Mouse (Mus musculus) heart, embryonic 14.5 days (tissue): ENCODE measurements around the gene Olfr112. TPM values are rescaled to one million over a fixed set of nuclear protein-coding genes. Genes with fewer than 3 reads are reported as not detected.
"Not testable (repeated sequence)": the region's sequence is repeated elsewhere in the genome, so short reads cannot be mapped to it uniquely, and the experiment has no call there.

Experiments
- ATAC-seq: fragments of 200-750 bp; cut with Nextera tagmentation; 2 replicates; pipeline ENCODE4 v1.8.0; 2017; ENCODE audit warnings: low read depth, moderate TSS enrichment; ENCODE audit not compliant: insufficient number of reproducible peaks, insufficient read depth, low FRiP score
- H3K27ac ChIP-seq, 2 experiments: fragments of 200-500 bp in 1 of 2; fragments of 300-500 bp in 1 of 2; sonication (generic) in 1 of 2; replicated peaks in 1 of 2; 2 replicates each; pipeline ENCODE4 v1.5.1; 2012 to 2014; ENCODE audit warnings: low read depth in 2 of 2, low read length in 2 of 2, control low read depth in 1 of 2, mild to moderate bottlenecking in 1 of 2, mixed read lengths in 1 of 2; ENCODE audit not compliant: control insufficient read depth in 1 of 2, insufficient read depth in 1 of 2
- H3K27me3 ChIP-seq: fragments of 300-500 bp; sonication (generic); 2 replicates; pipeline ENCODE4 v1.6.1; 2014; ENCODE audit warnings: mild to moderate bottlenecking, low read length, control low read depth; ENCODE audit not compliant: control insufficient read depth, insufficient read depth
- H3K36me3 ChIP-seq: fragments of 300-500 bp; sonication (generic); 2 replicates; pipeline ENCODE4 v1.6.1; 2014; ENCODE audit warnings: mild to moderate bottlenecking, control low read depth, low read length, mixed read lengths; ENCODE audit not compliant: control insufficient read depth, insufficient read depth
- H3K4me1 ChIP-seq, 2 experiments: fragments of 200-500 bp in 1 of 2; fragments of 300-500 bp in 1 of 2; sonication (generic) in 1 of 2; 2 replicates each; pipeline ENCODE4 v1.6.1; 2012 to 2014; ENCODE audit warnings: low read length in 2 of 2, control low read depth in 1 of 2, mixed read lengths in 1 of 2; ENCODE audit not compliant: control insufficient read depth in 2 of 2, insufficient read depth in 2 of 2
- H3K4me2 ChIP-seq: fragments of 300-500 bp; sonication (generic); 2 replicates; pipeline ENCODE4 v1.6.1; 2014; ENCODE audit warnings: mild to moderate bottlenecking, low read length
- H3K4me3 ChIP-seq, 2 experiments: fragments of 200-500 bp in 1 of 2; fragments of 300-500 bp in 1 of 2; sonication (generic) in 1 of 2; 2 replicates each; pipeline ENCODE4 v1.5.1; 2012 to 2014; ENCODE audit warnings: low read length in 2 of 2, mild to moderate bottlenecking in 2 of 2, control low read depth in 1 of 2, low read depth in 1 of 2, moderate library complexity in 1 of 2; ENCODE audit not compliant: control insufficient read depth in 1 of 2, insufficient read depth in 1 of 2
- H3K9ac ChIP-seq: fragments of 300-500 bp; sonication (generic); 2 replicates; pipeline ENCODE4 v1.6.1; 2014; ENCODE audit warnings: mild to moderate bottlenecking, low read length
- H3K9me3 ChIP-seq: fragments of 300-500 bp; sonication (generic); 2 replicates; pipeline ENCODE4 v1.6.1; 2016; ENCODE audit warnings: low read length, control low read depth; ENCODE audit not compliant: control insufficient read depth
- WGBS: fragments of 180-500 bp; shearing (Covaris S2); extraction: QIAGEN DNeasy Blood & Tissue Kit; methylation state at CpG from one replicate; pipeline ENCODE4 v1.1.7; 2014; 5-methylcytosine and 5-hydroxymethylcytosine counted together
- polyA plus RNA-seq: library from polyadenylated mRNA; unstranded; fragments of >200 nt; fragmentation: Nextera tagmentation; extraction: Ambion mirVana; gene quantifications from 2 replicates; pipeline ENCODE4 v1.2.1, GENCODE M21; 2014

The Olfr112 gene
- polyA plus RNA-seq, 1 experiment from 2014 or later, result not detected

DNA sequence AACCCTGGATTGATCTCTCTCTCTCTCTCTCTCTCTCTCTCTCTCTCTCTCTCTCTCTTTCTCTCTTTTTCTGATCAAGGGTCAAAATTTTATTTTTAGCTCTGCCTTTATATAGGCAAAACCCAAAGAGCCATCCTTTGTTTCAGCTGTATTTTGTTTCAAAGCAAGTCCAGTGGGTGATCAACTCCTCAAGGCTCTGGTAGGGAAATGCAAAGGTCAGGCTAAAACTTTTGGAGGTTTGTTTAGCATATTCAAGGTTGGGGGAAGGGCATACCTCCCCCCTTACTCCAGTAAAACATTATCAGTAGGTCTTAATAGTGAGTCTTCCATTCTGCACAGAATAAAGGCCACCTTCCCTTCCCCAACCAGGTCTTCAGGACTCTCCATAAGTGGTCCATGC is 34.1 kb downstream of the Olfr112 start:
- no peaks in the 10 kb centered on the region for H3K4me1 ChIP-seq
- 0 out of 2 replicates have a peak, but pooled peaks cover 2% of the 10 kb centered on the region for H3K9me3 ChIP-seq
- no peak overlapping the region for H3K4me2 ChIP-seq
- H3K27me3 ChIP-seq, result no peaks in the 10 kb centered on the region
- H3K9ac ChIP-seq, result no peak overlapping the region
- no peak overlapping the region for H3K4me3 ChIP-seq
- H3K27ac ChIP-seq, result no peak overlapping the region
- no peak for ATAC-seq
- no peaks in the 10 kb centered on the region for H3K36me3 ChIP-seq

DNA sequence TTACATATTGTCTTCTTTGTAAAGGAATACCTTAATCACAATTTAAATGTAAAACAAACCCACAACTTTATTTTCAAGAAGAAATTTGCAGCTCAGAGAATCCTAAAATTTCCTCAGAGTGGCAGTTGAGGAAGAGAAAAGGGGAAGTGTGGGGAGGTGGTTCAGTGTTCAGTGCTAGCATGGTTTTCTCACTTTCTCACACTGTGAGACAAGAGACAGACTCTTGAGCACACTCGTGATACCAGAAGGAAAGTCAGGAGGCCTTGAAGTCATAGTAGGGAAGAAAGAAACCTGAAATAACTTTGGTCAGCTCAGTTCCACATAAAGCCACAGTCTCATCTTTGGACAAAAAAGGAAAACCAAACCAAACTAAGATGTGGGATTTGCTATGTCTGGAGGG is 43.8 kb downstream of the Olfr112 start:
- H3K9me3 ChIP-seq, H3K27me3 ChIP-seq, H3K4me2 ChIP-seq, H3K4me1 ChIP-seq, H3K4me3 ChIP-seq, H3K36me3 ChIP-seq, ATAC-seq, H3K9ac ChIP-seq, H3K27ac ChIP-seq: not testable (repeated sequence)
- 45% methylated on average over 1 of the region's 1 CpGs for WGBS

GRCm38 (mm10) chr17:37524612-37525011 is 44.6 kb downstream of the Olfr112 start:
- not testable (repeated sequence) for H3K4me3 ChIP-seq, H3K9me3 ChIP-seq, H3K9ac ChIP-seq, H3K27me3 ChIP-seq, ATAC-seq, H3K27ac ChIP-seq, H3K4me1 ChIP-seq, H3K4me2 ChIP-seq, H3K36me3 ChIP-seq

Other genes starting within 250 kb of the Olfr112 start
- gene Olfr103, start 229.8 kb downstream of the Olfr112 start, polyA plus RNA-seq, result not detected in 2 replicates
- gene Olfr104-ps, start 209.9 kb downstream of the Olfr112 start, polyA plus RNA-seq, result not detected in 2 replicates
- gene Olfr105-ps, start 190.4 kb downstream of the Olfr112 start, polyA plus RNA-seq, result not detected in 2 replicates
- gene Olfr106-ps, start 179.1 kb downstream of the Olfr112 start, polyA plus RNA-seq, result not detected in 2 replicates
- gene Olfr107, start 170.2 kb downstream of the Olfr112 start, polyA plus RNA-seq, result not detected in 2 replicates
- gene Olfr108, start 124.0 kb downstream of the Olfr112 start, polyA plus RNA-seq, result not detected in 2 replicates
- not detected in 2 replicates for gene Olfr109, start 110.5 kb downstream of the Olfr112 start, polyA plus RNA-seq
- not detected in 2 replicates for gene H2-M2, start 85.9 kb downstream of the Olfr112 start, polyA plus RNA-seq
- gene Olfr110, start 77.0 kb downstream of the Olfr112 start, polyA plus RNA-seq, result not detected in 2 replicates
- 0.08 TPM in 1 of 2 replicates, not detected in the other for gene Olfr111, start 61.4 kb downstream of the Olfr112 start, polyA plus RNA-seq
- not detected in 2 replicates for gene Olfr113, start 8.2 kb upstream of the Olfr112 start, polyA plus RNA-seq
- gene Olfr114, start 23.3 kb upstream of the Olfr112 start, polyA plus RNA-seq, result not detected in 2 replicates
- not detected in 2 replicates for gene Olfr115, start 57.7 kb upstream of the Olfr112 start, polyA plus RNA-seq
- gene Olfr116, start 57.7 kb upstream of the Olfr112 start, polyA plus RNA-seq, result not detected in 2 replicates
- gene Olfr117, start 94.3 kb upstream of the Olfr112 start, polyA plus RNA-seq, result not detected in 2 replicates
- not detected in 2 replicates for gene Olfr118, start 97.5 kb upstream of the Olfr112 start, polyA plus RNA-seq
- gene Olfr119, start 127.1 kb upstream of the Olfr112 start, polyA plus RNA-seq, result not detected in 2 replicates
- gene Olfr120, start 152.4 kb upstream of the Olfr112 start, polyA plus RNA-seq, result not detected in 2 replicates
- gene Olfr121, start 179.4 kb upstream of the Olfr112 start, polyA plus RNA-seq, result not detected in 2 replicates
- not detected in 2 replicates for gene Olfr122, start 199.2 kb upstream of the Olfr112 start, polyA plus RNA-seq
- gene Olfr123, start 224.1 kb upstream of the Olfr112 start, polyA plus RNA-seq, result not detected in 2 replicates
- gene Olfr124, start 230.4 kb upstream of the Olfr112 start, polyA plus RNA-seq, result not detected in 2 replicates